Mouse (Mus musculus) embryonic fibroblast, embryonic 13.5 days (primary cell): ENCODE measurements around the gene Pfdn2.

Experiments
- CTCF ChIP-seq: IDR thresholded peaks from 2 replicates; pipeline ENCODE4 v1.5.1; 2011; ENCODE audit warnings: mild to moderate bottlenecking, control low read depth, low read length, moderate library complexity, borderline replicate concordance; ENCODE audit not compliant: insufficient read depth
- POLR2A ChIP-seq: IDR thresholded peaks from 2 replicates; pipeline ENCODE4 v1.6.1; 2011; ENCODE audit warnings: low read depth, mild to moderate bottlenecking, control low read depth, low read length, moderate library complexity

- no peak for TF ChIP-seq CTCF
- TF ChIP-seq POLR2A, result peak; percentile 73
Measured at GRCm38 (mm10) chr1:171329433-171330215, 15.8 kb upstream of the Pfdn2 start.
